Mouse (Mus musculus) common myeloid progenitor, adult 5-6 weeks (primary cell): Measurements from ENCODE around the gene Wrap73. TPM values are rescaled to one million over a fixed set of nuclear protein-coding genes. Genes with fewer than 3 reads are reported as not detected.

Experiments used
- total RNA-seq: library from RNA; stranded (forward); fragments of 200-1000, 187-1606 nt; gene quantifications from 2 replicates; pipeline ENCODE4 v1.2.3, GENCODE M21; 2017

Wrap73 gene
- total RNA-seq, 1 experiment from 2014 or later, result 9.5 TPM

Other genes with a start within 250 kb of the Wrap73 start
- 49.7 and 53.8 TPM in 2 replicates for gene A430005L14Rik, start 185.1 kb upstream of the Wrap73 start, total RNA-seq
- 9.7 and 11.6 TPM in 2 replicates for gene Dffb, start 167.2 kb upstream of the Wrap73 start, total RNA-seq
- 7.4 and 25.7 TPM in 2 replicates for gene Cep104, start 167.2 kb upstream of the Wrap73 start, total RNA-seq
- gene Lrrc47, start 130.6 kb upstream of the Wrap73 start, total RNA-seq, result 42.6 and 77.8 TPM in 2 replicates
- gene Smim1, start 116.1 kb upstream of the Wrap73 start, total RNA-seq, result 7.9 and 14.7 TPM in 2 replicates
- gene Ccdc27, start 99.7 kb upstream of the Wrap73 start, total RNA-seq, result not detected in 2 replicates
- not detected in 2 replicates for gene Trp73, start 2.2 kb upstream of the Wrap73 start, total RNA-seq
- gene Tprgl, start 18.3 kb downstream of the Wrap73 start, total RNA-seq, result 34.9 and 39.8 TPM in 2 replicates
- not detected in 2 replicates for gene Megf6, start 28.4 kb downstream of the Wrap73 start, total RNA-seq
- not detected in 2 replicates for gene Arhgef16, start 159.3 kb downstream of the Wrap73 start, total RNA-seq
- not detected in 2 replicates for gene B230104I21Rik, start 193.8 kb downstream of the Wrap73 start, total RNA-seq